Mouse (Mus musculus) liver, embryonic 15.5 days (tissue): Measurements from ENCODE around the gene Sult6b2. TPM values are rescaled to one million over a fixed set of nuclear protein-coding genes. Genes with fewer than 3 reads are reported as not detected.
A peak's percentile ranks its signal among the peaks of the same experiment; 100 is the strongest.

Source experiments
- ATAC-seq: fragments of 200-750 bp; cut with Nextera tagmentation; 2 replicates; pipeline ENCODE4 v1.8.0; 2017; ENCODE audit warnings: moderate number of reproducible peaks, mild to moderate bottlenecking, moderate library complexity; ENCODE audit not compliant: insufficient read depth
- H3K27ac ChIP-seq: fragments of 300-500 bp; sonication (generic); replicated peaks from 2 replicates; pipeline ENCODE4 v1.5.1; 2015; ENCODE audit warnings: mild to moderate bottlenecking, inconsistent platforms
- H3K27me3 ChIP-seq: fragments of 300-500 bp; sonication (generic); 2 replicates; pipeline ENCODE4 v1.6.1; 2015; ENCODE audit warnings: mild to moderate bottlenecking, inconsistent platforms
- H3K36me3 ChIP-seq: fragments of 300-500 bp; sonication (generic); replicated peaks from 2 replicates; pipeline ENCODE4 v1.6.1; 2015; ENCODE audit warnings: moderate library complexity, mild to moderate bottlenecking, inconsistent platforms
- H3K4me1 ChIP-seq: fragments of 300-500 bp; sonication (generic); replicated peaks from 2 replicates; pipeline ENCODE4 v1.6.1; 2015; ENCODE audit warnings: inconsistent platforms
- H3K4me2 ChIP-seq: fragments of 300-500 bp; sonication (generic); 2 replicates; pipeline ENCODE4 v1.6.1; 2015; ENCODE audit warnings: moderate library complexity, mild to moderate bottlenecking, inconsistent platforms
- H3K4me3 ChIP-seq: fragments of 300-500 bp; sonication (generic); replicated peaks from 2 replicates; pipeline ENCODE4 v1.5.1; 2015; ENCODE audit warnings: mild to moderate bottlenecking, inconsistent platforms
- H3K9ac ChIP-seq: fragments of 300-500 bp; sonication (generic); 2 replicates; pipeline ENCODE4 v1.6.1; 2015; ENCODE audit warnings: moderate library complexity, mild to moderate bottlenecking, inconsistent platforms
- H3K9me3 ChIP-seq: fragments of 300-500 bp; sonication (generic); replicated peaks from 2 replicates; pipeline ENCODE4 v1.6.1; 2016; ENCODE audit warnings: inconsistent platforms
- WGBS: fragments of 180-500 bp; shearing (Covaris S2); methylation state at CpG from one replicate; pipeline ENCODE4 v1.1.7; 2015; ENCODE audit warnings: mixed read lengths; ENCODE audit not compliant: insufficient replicate concordance; 5-methylcytosine and 5-hydroxymethylcytosine counted together
- polyA plus RNA-seq: library from polyadenylated mRNA; unstranded; fragments of >200 nt; fragmentation: Nextera tagmentation; extraction: Ambion mirVana; gene quantifications from 2 replicates; pipeline ENCODE4 v1.2.1, GENCODE M21; 2015

Gene Sult6b2
- polyA plus RNA-seq, 1 experiment from 2014 or later, result 0.03 TPM

GRCm38 (mm10) chr6:142810239-142810638, 5.9 kb upstream of the Sult6b2 start:
- no peaks in the 10 kb centered on the region for H3K36me3 ChIP-seq
- no peaks in the 10 kb centered on the region for H3K9me3 ChIP-seq
- no peak overlapping the region for H3K4me2 ChIP-seq
- WGBS, result 20% methylated on average over 6 of the region's 6 CpGs
- peaks cover 8% of the 10 kb centered on the region for H3K4me1 ChIP-seq
- no peak overlapping the region for H3K27ac ChIP-seq
- peaks cover 6% of the 10 kb centered on the region; the same call in 1 of the 2 replicates for H3K27me3 ChIP-seq
- ATAC-seq, result no peak
- no peak overlapping the region for H3K9ac ChIP-seq
- H3K4me3 ChIP-seq, result no peak overlapping the region

GRCm38 (mm10) chr6:142809373-142810098, 5.2 kb upstream of the Sult6b2 start:
- H3K4me2 ChIP-seq, result no peak overlapping the region
- no peak overlapping the region for H3K4me3 ChIP-seq
- peaks cover 6% of the 10 kb centered on the region; the same call in 1 of the 2 replicates for H3K27me3 ChIP-seq
- H3K9me3 ChIP-seq, result no peaks in the 10 kb centered on the region
- H3K9ac ChIP-seq, result no peak overlapping the region
- ATAC-seq, result no peak
- H3K36me3 ChIP-seq, result no peaks in the 10 kb centered on the region
- WGBS, result 20% methylated on average over 6 of the region's 6 CpGs
- H3K27ac ChIP-seq, result no peak overlapping the region
- H3K4me1 ChIP-seq, result peaks cover 8% of the 10 kb centered on the region

DNA sequence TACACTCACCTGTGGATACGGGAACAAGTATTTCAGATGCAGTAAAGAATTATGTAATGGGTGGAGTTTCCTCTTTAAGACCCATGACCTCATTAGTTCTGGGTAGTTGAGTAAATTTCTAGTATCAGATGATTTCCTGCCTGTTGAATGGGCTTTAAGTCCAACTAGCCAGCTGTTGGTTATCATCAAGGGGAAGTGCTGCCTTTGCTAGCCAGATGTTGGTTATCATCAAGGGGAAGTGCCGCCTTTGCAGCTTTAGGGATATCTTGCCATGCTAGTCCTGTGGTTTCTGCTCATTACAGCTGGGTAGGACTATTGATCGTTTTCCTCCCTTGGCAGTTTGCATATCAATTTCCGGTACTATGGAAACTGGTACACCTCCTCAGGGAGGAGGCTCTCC, 2.0 kb upstream of the Sult6b2 start:
- H3K36me3 ChIP-seq, result no peaks in the 10 kb centered on the region
- no peak overlapping the region for H3K27ac ChIP-seq
- no peak overlapping the region for H3K9ac ChIP-seq
- no peak for ATAC-seq
- H3K9me3 ChIP-seq, result no peaks in the 10 kb centered on the region
- H3K4me3 ChIP-seq, result no peak overlapping the region
- H3K4me2 ChIP-seq, result no peak overlapping the region
- 0 out of 2 replicates have a peak, but pooled peaks cover 6% of the 10 kb centered on the region for H3K27me3 ChIP-seq
- peaks cover 5% of the 10 kb centered on the region for H3K4me1 ChIP-seq
- WGBS, result 13% methylated on average over 4 of the region's 4 CpGs

- Histone ChIP-seq H3K4me1 (peaks cover 11% of the 10 kb centered on the region), H3K9me3 (no peaks in the 10 kb centered on the region), H3K36me3 (no peaks in the 10 kb centered on the region), H3K27ac (no peak overlapping the region), H3K9ac (no peak overlapping the region), H3K27me3 (0 out of 2 replicates have a peak, but pooled peaks cover 6% of the 10 kb centered on the region), H3K4me2 (no peak overlapping the region), H3K4me3 (no peak overlapping the region)
- ATAC-seq, result no peak
- 52% methylated on average over 11 of the region's 11 CpGs for WGBS
Observed at GRCm38 (mm10) chr6:142802617-142803525, 1.4 kb downstream of the Sult6b2 start.

- 65% methylated on average over 5 of the region's 5 CpGs for WGBS
- H3K4me1 ChIP-seq, result peaks cover 11% of the 10 kb centered on the region
- ATAC-seq, result no peak
- H3K9me3 ChIP-seq, result no peaks in the 10 kb centered on the region
- no peak overlapping the region for H3K9ac ChIP-seq
- 0 out of 2 replicates have a peak, but pooled peaks cover 6% of the 10 kb centered on the region for H3K27me3 ChIP-seq
- no peaks in the 10 kb centered on the region for H3K36me3 ChIP-seq
- no peak overlapping the region for H3K4me2 ChIP-seq
- no peak overlapping the region for H3K27ac ChIP-seq
- no peak overlapping the region for H3K4me3 ChIP-seq
Observed at GRCm38 (mm10) chr6:142801687-142802086, 2.6 kb downstream of the Sult6b2 start.

- Histone ChIP-seq H3K27ac (no peak overlapping the region), H3K27me3 (0 out of 2 replicates have a peak, but pooled peaks cover 6% of the 10 kb centered on the region)
- WGBS, result 47% methylated on average over 7 of the region's 7 CpGs
Observed at GRCm38 (mm10) chr6:142799704-142800374, 4.5 kb downstream of the Sult6b2 start.

GRCm38 (mm10) chr6:142798837-142799236, 5.5 kb downstream of the Sult6b2 start:
- H3K9me3 ChIP-seq, result no peaks in the 10 kb centered on the region
- no peak overlapping the region for H3K4me2 ChIP-seq
- ATAC-seq, result peak; percentile 30; the same call in 1 of the 2 replicates
- 0 out of 2 replicates have a peak, but pooled peaks cover 6% of the 10 kb centered on the region for H3K27me3 ChIP-seq
- H3K27ac ChIP-seq, result no peak overlapping the region
- no peaks in the 10 kb centered on the region for H3K36me3 ChIP-seq
- no peak overlapping the region for H3K9ac ChIP-seq
- no peak overlapping the region for H3K4me3 ChIP-seq
- WGBS, result 33% methylated on average over 9 of the region's 9 CpGs
- H3K4me1 ChIP-seq, result peaks cover 6% of the 10 kb centered on the region

More at GRCm38 (mm10) chr6:142799704-142800374, 4.5 kb downstream of the Sult6b2 start:
- Histone ChIP-seq H3K9ac (no peak overlapping the region), H3K9me3 (no peaks in the 10 kb centered on the region), H3K4me1 (peaks cover 6% of the 10 kb centered on the region), H3K4me2 (no peak overlapping the region), H3K4me3 (no peak overlapping the region), H3K36me3 (no peaks in the 10 kb centered on the region)
- peak; percentile 42; the same call in 1 of the 2 replicates for ATAC-seq

DNA sequence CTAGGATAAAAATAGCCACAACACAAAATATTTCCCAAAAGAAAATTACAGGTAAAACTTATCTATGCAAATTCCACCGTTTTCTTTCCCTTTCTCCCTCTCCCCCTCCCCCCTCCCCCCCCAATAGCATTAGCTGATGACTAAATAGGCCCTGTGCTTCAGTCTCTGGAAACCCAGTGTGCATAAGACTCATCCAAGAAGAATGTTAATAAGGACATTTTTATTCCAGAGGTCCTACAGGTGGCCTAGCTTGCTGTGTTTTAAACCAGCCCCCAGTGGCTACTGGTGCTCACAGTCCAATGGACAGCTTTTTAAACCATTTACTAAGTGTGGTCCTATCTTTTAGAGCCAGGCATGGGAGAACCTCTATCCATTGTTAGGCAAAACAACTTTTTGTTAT, 6.3 kb downstream of the Sult6b2 start:
- H3K4me1 ChIP-seq, result peaks cover 6% of the 10 kb centered on the region
- H3K9me3 ChIP-seq, result no peaks in the 10 kb centered on the region
- H3K27me3 ChIP-seq, result 0 out of 2 replicates have a peak, but pooled peaks cover 6% of the 10 kb centered on the region
- ATAC-seq, result no peak
- no peak overlapping the region for H3K4me2 ChIP-seq
- no peaks in the 10 kb centered on the region for H3K36me3 ChIP-seq
- H3K4me3 ChIP-seq, result no peak overlapping the region
- 56% methylated on average over 1 of the region's 1 CpGs for WGBS
- H3K9ac ChIP-seq, result no peak overlapping the region
- no peak overlapping the region for H3K27ac ChIP-seq

GRCm38 (mm10) chr6:142795655-142796441, 8.5 kb downstream of the Sult6b2 start:
- WGBS, result 62% methylated on average over 15 of the region's 15 CpGs
- H3K4me1 ChIP-seq, result peaks cover 6% of the 10 kb centered on the region
- no peak overlapping the region for H3K4me2 ChIP-seq
- H3K36me3 ChIP-seq, result no peaks in the 10 kb centered on the region
- no peak for ATAC-seq
- no peaks in the 10 kb centered on the region for H3K27me3 ChIP-seq
- no peak overlapping the region for H3K27ac ChIP-seq
- H3K9ac ChIP-seq, result no peak overlapping the region
- H3K9me3 ChIP-seq, result no peaks in the 10 kb centered on the region
- H3K4me3 ChIP-seq, result no peak overlapping the region

GRCm38 (mm10) chr6:142795087-142795486, 9.2 kb downstream of the Sult6b2 start:
- ATAC-seq, result no peak
- no peak overlapping the region for H3K4me3 ChIP-seq
- WGBS, result 84% methylated on average over 9 of the region's 9 CpGs

More at GRCm38 (mm10) chr6:142795087-142795486, 9.2 kb downstream of the Sult6b2 start:
- no peak overlapping the region for H3K9ac ChIP-seq
- H3K4me2 ChIP-seq, result no peak overlapping the region
- H3K27ac ChIP-seq, result no peak overlapping the region
- H3K36me3 ChIP-seq, result no peaks in the 10 kb centered on the region
- H3K9me3 ChIP-seq, result no peaks in the 10 kb centered on the region
- H3K27me3 ChIP-seq, result no peaks in the 10 kb centered on the region
- H3K4me1 ChIP-seq, result peaks cover 5% of the 10 kb centered on the region
